Mouse (Mus musculus): ENCODE measurements at regions not wholly inside any gene's neighbourhood (a gene's known extent, or its start where the extent isn't known, plus 50 kb on each side); places are given as distances from the start of the nearest gene placed in this dataset.

GRCm38 (mm10) chr7:129950456-129950855 lies 358.8 kb downstream of the Wdr11 start:
- no peak for TF ChIP-seq CTCF (IDR thresholded peaks at IDR 0.05; ENCODE audit: borderline replicate concordance, extremely low read depth, insufficient read depth, insufficient read length)
- TF ChIP-seq POLR2A (IDR thresholded peaks at IDR 0.05; ENCODE audit: borderline replicate concordance, extremely low read depth, insufficient read depth, insufficient read length, poor library complexity, severe bottlenecking): no peak
